Mouse (Mus musculus) midbrain, postnatal 0 days (tissue): Measurements from ENCODE around the gene Slc6a17. TPM values are rescaled to one million over a fixed set of nuclear protein-coding genes. Genes with fewer than 3 reads are reported as not detected.
A peak's percentile ranks its signal among the peaks of the same experiment; 100 is the strongest.

Experiments used
- ATAC-seq: fragments of 200-750 bp; cut with Nextera tagmentation; 2 replicates; pipeline ENCODE4 v1.8.0; 2017; ENCODE audit warnings: moderate number of reproducible peaks, mild to moderate bottlenecking, moderate TSS enrichment, moderate library complexity; ENCODE audit not compliant: low FRiP score
- DNase-seq: peaks from one replicate; pipeline ENCODE4 v3.0.0-alpha.2; 2015; ENCODE audit warnings: low spot score
- H3K27ac ChIP-seq: fragments of 300-500 bp; sonication (generic); 2 replicates; pipeline ENCODE4 v1.5.1; 2014; ENCODE audit warnings: low read depth, mild to moderate bottlenecking, low read length, mixed read lengths
- H3K27me3 ChIP-seq: fragments of 300-500 bp; sonication (generic); 2 replicates; pipeline ENCODE4 v1.6.1; 2014; ENCODE audit warnings: low read length, control low read depth, mixed read lengths; ENCODE audit not compliant: insufficient read depth
- H3K36me3 ChIP-seq: fragments of 300-500 bp; sonication (generic); 2 replicates; pipeline ENCODE4 v1.6.1; 2014; ENCODE audit warnings: low read length, control low read depth, mixed read lengths; ENCODE audit not compliant: insufficient read depth
- H3K4me1 ChIP-seq: fragments of 300-500 bp; sonication (generic); 2 replicates; pipeline ENCODE4 v1.6.1; 2014; ENCODE audit warnings: mild to moderate bottlenecking, control low read depth, antibody characterized with exemption, low read length, mixed read lengths; ENCODE audit not compliant: insufficient read depth
- H3K4me2 ChIP-seq: fragments of 300-500 bp; sonication (generic); 2 replicates; pipeline ENCODE4 v1.6.1; 2014; ENCODE audit warnings: low read depth, mild to moderate bottlenecking, low read length, mixed read lengths; ENCODE audit not compliant: poor library complexity, severe bottlenecking
- H3K4me3 ChIP-seq: fragments of 300-500 bp; sonication (generic); 2 replicates; pipeline ENCODE4 v1.5.1; 2014; ENCODE audit warnings: low read depth, mild to moderate bottlenecking, low read length, moderate library complexity
- H3K9ac ChIP-seq: fragments of 300-500 bp; sonication (generic); replicated peaks from 2 replicates; pipeline ENCODE4 v1.6.1; 2014; ENCODE audit warnings: mild to moderate bottlenecking, low read length, moderate library complexity, mixed read lengths; ENCODE audit not compliant: poor library complexity, severe bottlenecking
- H3K9me3 ChIP-seq: fragments of 300-500 bp; sonication (generic); 2 replicates; pipeline ENCODE4 v1.6.1; 2016; ENCODE audit warnings: low read length, control low read depth
- CTCF ChIP-seq: IDR thresholded peaks from 2 replicates; pipeline ENCODE4 v1.5.1; 2016; ENCODE audit warnings: antibody characterized with exemption, mild to moderate bottlenecking
- WGBS: fragments of 180-500 bp; shearing (Covaris S2); extraction: QIAGEN DNeasy Blood & Tissue Kit; methylation state at CpG from one replicate; pipeline ENCODE4 v1.1.7; 2014; 5-methylcytosine and 5-hydroxymethylcytosine counted together
- polyA plus RNA-seq: library from polyadenylated mRNA; unstranded; fragments of >200 nt; fragmentation: Nextera tagmentation; extraction: Ambion mirVana; gene quantifications from 2 replicates; pipeline ENCODE4 v1.2.1, GENCODE M21; 2015
- total RNA-seq: library from RNA; depleted of rRNA; stranded (reverse); fragments of >200 nt; gene quantifications from 2 replicates; pipeline ENCODE4 v1.2.3, GENCODE M21; 2014

Slc6a17 gene
- total and polyA plus RNA-seq, 2 experiments from 2014 or later, result 22.2 to 60.0 TPM

DNA sequence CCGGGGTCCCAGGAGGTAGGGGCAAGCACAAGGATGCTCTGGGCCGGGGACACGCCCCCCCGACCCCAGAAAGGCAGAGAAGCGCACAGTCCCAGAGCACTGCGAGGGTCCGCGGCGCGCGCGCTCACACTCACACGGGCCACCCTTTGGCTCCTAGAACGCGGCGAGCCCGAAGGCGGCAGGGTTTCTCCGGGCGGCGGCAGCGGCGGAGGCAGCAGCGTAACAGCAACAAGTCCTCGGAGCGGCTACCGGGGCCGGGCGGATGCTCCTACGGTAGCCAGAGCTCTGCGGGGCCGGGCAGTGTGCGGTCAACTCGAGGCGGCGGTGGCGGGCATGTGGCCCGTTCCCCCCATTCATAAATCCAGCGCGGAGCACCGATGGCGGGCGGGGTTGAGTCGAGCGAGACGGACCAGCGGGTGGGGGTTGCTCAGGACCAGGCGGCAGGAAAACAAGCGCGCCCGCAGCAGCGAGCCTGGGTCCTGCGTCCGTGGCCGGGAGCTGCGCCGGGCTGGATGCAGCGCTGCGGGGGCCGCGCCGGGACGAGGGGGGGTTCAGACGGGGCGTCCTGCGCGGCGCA, 58.5 kb downstream of the Slc6a17 start, which contains the start of gene Kcnc4:
Kcnc4 (minus strand) TSS at position 357 of the 577 bp plus-strand sequence.
- DNase-seq (no peak), ATAC-seq (peak; percentile 41)
- no peak for TF ChIP-seq CTCF
- under 1% methylated on average over 61 of the region's 68 CpGs for WGBS
- H3K36me3 ChIP-seq, result no peaks in the 10 kb centered on the region
- H3K27me3 ChIP-seq, result peaks cover 35% of the 10 kb centered on the region
- peak within 1 kb of the TSS; percentile 81 for H3K4me2 ChIP-seq
- H3K4me1 ChIP-seq, result peaks cover 16% of the 10 kb centered on the region; the same call in 1 of the 2 replicates
- peak within 1 kb of the TSS; percentile 80 for H3K9ac ChIP-seq
- H3K4me3 ChIP-seq, result peak within 1 kb of the TSS; percentile 83
- H3K27ac ChIP-seq, result 0 out of 2 replicates have a peak within 1 kb of the TSS, but pooled peaks have one; percentile 7
- no peaks in the 10 kb centered on the region for H3K9me3 ChIP-seq

GRCm38 (mm10) chr3:107458528-107459195, 59.2 kb downstream of the Slc6a17 start:
- WGBS, result 0% methylated on average over 47 of the region's 51 CpGs
- H3K4me2 ChIP-seq, result peak overlapping the region; percentile 81

GRCm38 (mm10) chr3:107458104-107458503, 59.7 kb downstream of the Slc6a17 start:
- 2% methylated on average over 23 of the region's 23 CpGs for WGBS
- Histone ChIP-seq H3K4me2 (peak overlapping the region; percentile 81), H3K4me3 (peak overlapping the region; percentile 83), H3K27me3 (peaks cover 35% of the 10 kb centered on the region), H3K9me3 (no peaks in the 10 kb centered on the region), H3K36me3 (no peaks in the 10 kb centered on the region), H3K9ac (peak overlapping the region; percentile 80), H3K4me1 (peaks cover 16% of the 10 kb centered on the region; the same call in 1 of the 2 replicates), H3K27ac (no peak overlapping the region)
- no peak for ATAC-seq
- TF ChIP-seq CTCF, result no peak; the same call in 1 of the 2 replicates
- DNase-seq, result no peak

More at GRCm38 (mm10) chr3:107458528-107459195, 59.2 kb downstream of the Slc6a17 start:
- no peaks in the 10 kb centered on the region for H3K36me3 ChIP-seq
- peak; percentile 17; the same call in 1 of the 2 replicates for TF ChIP-seq CTCF
- no peak overlapping the region for H3K27ac ChIP-seq
- peaks cover 35% of the 10 kb centered on the region for H3K27me3 ChIP-seq
- H3K4me3 ChIP-seq, result peak overlapping the region; percentile 83
- H3K4me1 ChIP-seq, result peaks cover 16% of the 10 kb centered on the region; the same call in 1 of the 2 replicates
- 0 out of 2 replicates have a peak, but pooled peaks have one; percentile 10 for ATAC-seq
- H3K9ac ChIP-seq, result peak overlapping the region; percentile 80
- no peaks in the 10 kb centered on the region for H3K9me3 ChIP-seq
- DNase-seq, result no peak

DNA sequence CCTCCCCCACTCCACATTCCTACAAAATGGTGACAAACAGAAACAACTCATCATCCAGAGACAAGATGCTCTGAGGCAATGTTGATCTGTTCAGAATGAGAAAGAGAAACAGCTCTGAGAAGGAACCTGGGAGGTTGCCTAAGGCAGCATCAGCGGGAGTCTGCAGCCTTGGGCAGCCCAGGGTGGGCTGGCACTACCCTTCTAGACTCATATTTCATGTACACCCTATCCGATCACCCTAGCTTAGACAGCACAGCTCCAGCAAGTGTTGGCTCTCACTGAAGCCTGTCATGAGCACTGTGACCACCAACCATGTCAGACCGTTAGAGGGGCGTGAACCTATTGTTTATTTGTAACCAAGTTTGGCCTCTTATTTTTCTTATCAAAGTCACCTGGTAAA, 63.5 kb downstream of the Slc6a17 start:
- no peak overlapping the region for H3K27ac ChIP-seq
- H3K4me3 ChIP-seq, result no peak overlapping the region
- TF ChIP-seq CTCF, result no peak
- no peaks in the 10 kb centered on the region for H3K36me3 ChIP-seq
- H3K9ac ChIP-seq, result no peak overlapping the region
- no peak overlapping the region for H3K4me2 ChIP-seq
- no peaks in the 10 kb centered on the region for H3K9me3 ChIP-seq
- no peak for DNase-seq
- peaks cover 16% of the 10 kb centered on the region; the same call in 1 of the 2 replicates for H3K4me1 ChIP-seq
- WGBS, result 78% methylated on average over 4 of the region's 4 CpGs
- H3K27me3 ChIP-seq, result peaks cover 17% of the 10 kb centered on the region
- ATAC-seq, result no peak

GRCm38 (mm10) chr3:107446822-107447221, 71.0 kb downstream of the Slc6a17 start:
- H3K4me2 ChIP-seq, result no peak overlapping the region
- WGBS, result 86% methylated on average over 3 of the region's 3 CpGs
- no peak for ATAC-seq

DNA sequence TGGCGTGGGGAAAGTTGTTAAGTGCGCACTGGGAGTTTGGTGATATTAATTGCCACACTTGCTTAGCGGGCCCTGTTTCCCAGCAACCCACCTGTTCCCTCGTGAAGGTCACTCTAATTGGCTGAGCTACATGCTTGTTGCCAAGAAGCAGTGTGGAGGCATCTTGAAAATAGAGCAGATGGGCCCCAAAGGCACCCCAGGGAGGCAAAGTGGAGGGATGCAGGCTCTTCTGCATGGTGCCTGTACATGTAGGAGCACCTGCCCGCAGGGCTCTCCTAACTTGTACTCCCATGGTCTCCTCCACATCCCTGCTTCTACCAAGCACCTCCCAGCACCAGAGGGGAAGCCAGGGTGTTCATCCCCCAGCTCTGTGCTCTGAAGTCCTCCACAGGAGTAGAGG, 74.0 kb downstream of the Slc6a17 start:
- no peak for TF ChIP-seq CTCF
- H3K9me3 ChIP-seq, result no peaks in the 10 kb centered on the region
- no peak overlapping the region for H3K9ac ChIP-seq
- H3K27ac ChIP-seq, result no peak overlapping the region
- H3K36me3 ChIP-seq, result 0 out of 2 replicates have a peak, but pooled peaks cover 4% of the 10 kb centered on the region
- no peak overlapping the region for H3K4me3 ChIP-seq
- no peaks in the 10 kb centered on the region for H3K27me3 ChIP-seq
- ATAC-seq (no peak), DNase-seq (no peak)
- no peak overlapping the region for H3K4me2 ChIP-seq
- WGBS, result 80% methylated on average over 5 of the region's 5 CpGs
- no peaks in the 10 kb centered on the region for H3K4me1 ChIP-seq

More at GRCm38 (mm10) chr3:107446822-107447221, 71.0 kb downstream of the Slc6a17 start:
- no peaks in the 10 kb centered on the region for H3K27me3 ChIP-seq
- H3K9ac ChIP-seq, result no peak overlapping the region
- no peaks in the 10 kb centered on the region for H3K4me1 ChIP-seq
- H3K36me3 ChIP-seq, result 0 out of 2 replicates have a peak, but pooled peaks cover 4% of the 10 kb centered on the region
- no peak overlapping the region for H3K4me3 ChIP-seq
- no peak for TF ChIP-seq CTCF
- no peaks in the 10 kb centered on the region for H3K9me3 ChIP-seq
- DNase-seq, result no peak
- no peak overlapping the region for H3K27ac ChIP-seq
